Mouse (Mus musculus) kidney, adult 8-10 months (tissue): ENCODE measurements around the gene Dnajb6.
A peak's percentile ranks its signal among the peaks of the same experiment; 100 is the strongest.
"Not testable (repeated sequence)": the region's sequence is repeated elsewhere in the genome, so short reads cannot be mapped to it uniquely, and the experiment has no call there.

Source experiments
- DNase-seq, 2 experiments: peaks; one replicate each; pipeline ENCODE4 v3.0.0; 2022

Gene Dnajb6

DNA sequence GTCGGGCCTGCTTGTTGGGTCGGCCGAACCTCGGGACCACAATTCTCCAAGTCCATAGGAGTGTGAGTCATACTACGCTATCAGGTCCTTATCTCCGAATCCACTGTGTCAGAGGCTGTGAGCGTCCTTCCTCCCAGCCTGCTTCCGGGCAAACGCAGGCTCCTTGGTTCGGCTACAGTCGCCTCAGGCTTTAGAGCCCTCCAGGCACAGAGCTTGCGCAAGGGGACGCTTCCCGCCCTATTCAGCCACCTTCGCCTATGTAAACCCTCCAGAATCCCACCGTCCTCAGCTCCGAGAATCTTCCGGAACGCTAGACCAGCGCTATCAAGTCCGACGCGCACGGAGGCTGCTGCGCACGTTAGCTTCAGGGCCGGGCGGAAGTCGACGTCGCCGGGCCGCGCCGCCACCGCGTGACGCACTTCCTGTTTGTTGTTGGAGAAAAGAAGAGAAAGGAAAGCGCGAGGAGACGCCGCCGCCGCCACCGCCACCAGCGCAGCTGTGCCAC lies at the start of gene Dnajb6, which contains the start of gene Gm5129:
TSS of gene Dnajb6 (plus strand) at position 132 of the 505 bp plus-strand sequence.
TSS of gene Gm5129 (minus strand) at position 380 of the 505 bp plus-strand sequence.
- DNase-seq, result peak; percentile 94 to 97

DNA sequence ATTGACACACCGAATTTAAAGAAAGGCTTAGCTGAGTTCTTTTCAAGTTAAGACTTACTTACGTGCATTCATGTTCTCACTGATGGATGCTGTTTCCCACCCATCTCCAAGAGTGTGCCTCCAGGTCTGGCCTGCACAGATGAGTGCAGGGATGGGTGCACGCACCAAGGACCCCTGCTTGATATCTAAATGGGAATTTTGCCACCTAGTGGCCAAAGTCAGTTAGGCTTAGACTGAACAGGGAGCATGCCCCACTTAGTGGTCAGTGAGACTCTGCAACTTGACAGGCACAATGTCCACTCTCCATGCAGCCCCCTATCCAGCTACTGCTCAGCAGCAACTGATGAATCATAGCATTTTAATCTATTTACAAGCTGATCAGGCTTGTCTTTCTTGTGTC lies 47.8 kb upstream of the Dnajb6 start:
- DNase-seq, result peak in 1 of 2 experiments; percentile 24

DNA sequence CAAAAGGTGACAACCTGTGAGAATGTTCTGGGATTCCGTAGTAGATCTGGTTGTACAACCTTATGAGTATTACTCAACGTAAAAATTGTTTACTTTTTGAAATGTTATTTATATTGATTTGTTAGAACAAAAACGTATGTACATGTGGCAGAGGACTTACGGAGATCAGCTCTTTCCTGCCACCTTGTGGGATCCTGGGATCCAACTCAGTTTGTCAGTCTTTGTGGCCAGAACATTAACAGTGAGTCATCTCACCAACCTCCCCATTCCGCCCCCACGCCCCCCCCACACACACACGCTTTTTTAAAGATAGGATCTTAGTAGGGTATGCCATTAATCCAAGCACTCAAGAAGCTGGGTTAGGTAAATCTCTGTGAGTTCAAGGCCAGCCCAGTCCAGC lies 47.1 kb upstream of the Dnajb6 start:
- DNase-seq, result no peak

DNA sequence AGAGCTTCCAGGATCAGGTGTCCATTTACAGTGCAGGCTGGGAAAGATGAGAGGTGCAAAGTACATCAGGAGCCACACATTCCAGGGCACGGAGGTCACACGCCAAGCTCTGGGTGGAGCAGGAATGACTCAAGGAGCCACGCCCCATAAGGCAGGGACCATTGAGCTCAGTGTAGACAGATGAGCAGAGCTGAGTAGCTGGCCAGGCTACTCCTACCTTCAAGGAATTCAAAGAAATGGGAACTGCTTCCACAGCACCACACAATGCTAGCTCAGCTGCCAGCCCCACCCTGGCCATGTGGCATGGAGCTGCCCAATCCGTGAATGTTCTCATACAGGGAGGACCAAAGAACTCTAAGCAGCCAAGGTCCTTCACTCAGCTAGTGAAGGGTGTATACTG lies 37.0 kb upstream of the Dnajb6 start:
- peak; percentile 34 to 50 for DNase-seq

DNA sequence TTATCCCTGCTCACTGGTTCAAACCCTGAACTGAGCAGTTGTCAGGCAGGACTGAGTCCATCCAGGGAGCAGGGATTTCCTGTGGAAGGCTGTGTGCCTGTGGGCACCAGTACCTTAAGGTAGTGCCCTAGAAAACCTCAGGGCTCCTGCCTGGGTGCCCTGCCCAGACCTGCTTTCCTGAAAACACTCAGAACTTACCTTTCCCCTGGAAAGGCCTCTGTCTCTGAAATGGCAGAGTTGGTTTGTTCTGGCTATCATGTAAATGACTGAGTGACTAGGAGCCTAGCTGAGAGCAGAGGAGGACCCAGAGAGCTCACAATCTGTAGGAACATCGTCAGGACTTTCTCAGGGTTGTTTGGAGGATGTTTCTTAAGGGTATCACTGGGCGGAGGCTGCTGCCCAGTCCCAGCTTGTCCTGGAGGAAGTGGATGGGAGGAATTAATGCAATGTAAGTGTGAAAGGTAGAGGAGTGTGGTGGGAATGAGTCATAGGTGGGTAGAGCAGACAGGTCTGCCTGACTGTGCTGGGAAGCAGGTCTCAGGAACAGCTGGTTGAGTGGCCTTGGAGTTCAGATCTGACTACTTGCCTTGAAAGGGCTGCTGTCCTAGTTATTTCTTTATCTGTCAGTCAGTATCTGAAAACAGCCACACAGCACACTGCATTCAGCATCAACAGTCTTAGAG lies 35.8 kb upstream of the Dnajb6 start:
- DNase-seq, result no peak

DNA sequence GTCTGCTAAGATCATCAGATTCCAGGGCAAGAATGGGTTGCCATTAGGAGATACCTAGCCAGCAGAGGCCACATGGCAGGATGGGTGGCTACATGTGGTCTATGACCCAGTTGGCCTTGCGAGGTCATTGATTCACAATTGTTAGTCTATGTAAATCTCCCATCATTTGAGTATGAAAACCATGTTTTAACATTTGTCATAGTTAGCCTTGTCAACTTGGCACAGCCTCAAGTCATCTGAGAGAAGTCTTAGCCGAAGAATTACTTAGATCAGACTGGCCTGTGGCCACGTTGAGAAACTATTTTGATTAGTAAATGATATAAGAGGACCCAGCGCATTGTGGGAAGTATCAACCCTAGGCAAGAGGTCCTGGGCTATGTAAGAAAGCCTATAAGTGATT lies 28.2 kb upstream of the Dnajb6 start:
- no peak for DNase-seq

DNA sequence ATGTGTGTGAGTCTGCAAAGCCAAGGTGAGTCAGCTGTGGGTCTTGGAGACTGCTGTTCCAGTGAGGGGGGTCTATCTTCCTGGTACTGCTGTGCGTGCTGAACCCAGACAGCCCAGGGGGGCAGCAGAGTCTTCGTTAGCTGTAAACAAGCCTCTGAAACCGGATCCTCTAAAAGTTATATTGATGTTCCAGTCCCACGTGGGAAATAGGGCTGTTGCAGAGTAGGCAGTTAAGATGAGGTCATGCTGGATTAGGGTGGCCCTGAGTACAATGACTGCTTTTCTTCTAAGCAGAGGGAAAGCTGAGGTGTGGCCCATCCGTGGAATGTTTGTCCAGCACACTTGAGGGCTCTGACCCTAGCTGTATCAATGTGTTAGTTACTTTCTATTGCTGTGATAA lies 27.2 kb upstream of the Dnajb6 start:
- DNase-seq, result no peak

DNA sequence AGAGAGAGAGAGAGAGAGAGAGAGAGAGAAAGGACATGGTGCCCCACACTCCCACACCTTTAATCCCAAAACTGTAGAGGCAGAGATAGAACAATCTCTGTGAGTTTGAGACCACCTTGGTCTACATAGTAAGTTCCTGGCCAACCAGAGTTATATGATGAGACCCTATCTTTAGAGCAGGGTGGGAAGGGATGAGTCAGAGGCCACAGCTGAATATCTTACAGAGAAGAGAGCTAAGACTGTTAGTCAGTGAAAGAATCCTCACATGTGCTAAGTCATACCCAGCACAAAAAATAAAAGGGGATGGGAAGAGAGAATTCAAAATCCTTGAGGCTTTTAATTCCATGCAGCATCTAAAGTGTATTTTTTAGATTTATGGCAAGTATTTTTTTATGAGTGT lies 23.9 kb upstream of the Dnajb6 start:
- no peak for DNase-seq

DNA sequence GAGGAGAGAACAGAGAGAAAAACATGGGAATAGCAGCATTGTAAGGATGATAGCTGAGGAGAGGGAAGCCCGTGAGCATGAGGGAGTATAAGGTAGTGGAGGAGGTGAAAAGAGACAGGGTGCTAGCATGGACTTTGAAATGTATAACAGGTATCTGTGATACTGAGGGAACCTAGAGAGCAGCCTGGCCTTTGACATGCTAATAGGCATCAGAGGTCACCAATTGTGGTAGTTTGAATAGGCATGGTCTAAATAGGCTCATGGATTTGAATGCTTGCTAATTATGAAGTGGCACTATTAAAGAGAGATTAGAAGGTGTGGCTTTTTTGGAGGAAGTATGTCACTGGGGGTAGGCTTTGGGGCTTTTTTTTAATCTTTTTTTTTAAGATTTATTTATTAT lies 22.6 kb upstream of the Dnajb6 start:
- DNase-seq, result no peak

DNA sequence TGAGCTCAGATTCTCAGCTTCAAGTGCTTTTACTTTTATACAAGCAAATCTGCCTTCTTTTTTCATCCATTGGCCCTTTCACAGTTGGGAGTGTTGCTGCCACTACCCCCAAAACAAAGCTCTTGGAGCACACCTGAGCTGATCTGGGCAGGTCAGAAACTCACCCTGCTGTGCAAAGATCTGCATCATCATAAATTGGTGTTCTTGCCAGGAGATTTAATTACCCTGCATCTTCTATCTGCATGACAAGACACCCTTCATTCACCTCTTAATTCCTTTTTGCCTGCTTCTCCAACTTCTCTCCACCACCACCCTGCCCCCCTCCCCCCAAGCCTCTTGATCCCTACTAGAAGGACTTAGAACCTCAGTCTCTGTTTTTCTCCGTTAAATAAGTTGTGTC lies 14.3 kb upstream of the Dnajb6 start:
- no peak for DNase-seq

DNA sequence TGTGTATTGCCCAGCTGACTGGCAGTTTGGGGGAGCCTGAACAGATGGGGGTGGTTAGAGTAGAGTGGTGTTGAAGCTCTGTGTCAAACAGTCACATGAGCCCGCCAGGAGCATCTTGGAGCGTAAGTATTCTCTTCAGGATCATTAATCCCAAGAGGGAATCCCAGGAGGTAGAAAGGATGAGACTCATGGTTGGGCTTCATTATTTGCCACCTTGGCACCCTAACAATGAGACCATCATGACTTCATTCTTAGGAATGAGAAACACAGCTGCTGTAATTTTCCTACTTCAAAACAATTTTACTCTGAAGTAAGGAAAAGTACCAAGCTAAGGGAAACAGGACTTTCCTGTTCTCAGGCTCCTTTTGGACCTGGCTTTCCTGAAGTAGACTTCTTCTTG lies 10.1 kb upstream of the Dnajb6 start:
- no peak for DNase-seq

DNA sequence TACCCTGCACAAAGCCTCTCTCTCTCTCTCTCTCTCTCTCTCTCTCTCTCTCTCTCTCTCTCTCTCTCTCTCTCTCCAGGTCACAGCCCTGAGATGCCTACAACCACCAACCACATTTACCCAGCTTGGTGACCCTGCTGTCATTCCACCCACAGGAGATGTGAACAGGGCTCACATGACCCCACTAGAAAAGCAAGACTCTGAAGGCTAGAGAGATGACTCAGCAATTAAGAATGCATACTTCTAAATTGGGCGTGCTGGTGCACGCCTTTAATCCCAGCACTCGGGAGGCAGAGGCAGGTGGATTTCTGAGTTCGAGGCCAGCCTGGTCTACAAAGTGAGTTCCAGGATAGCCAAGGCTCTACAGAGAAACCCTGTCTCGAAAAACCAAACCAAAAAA lies 9.4 kb upstream of the Dnajb6 start:
- not testable (repeated sequence) for DNase-seq

DNA sequence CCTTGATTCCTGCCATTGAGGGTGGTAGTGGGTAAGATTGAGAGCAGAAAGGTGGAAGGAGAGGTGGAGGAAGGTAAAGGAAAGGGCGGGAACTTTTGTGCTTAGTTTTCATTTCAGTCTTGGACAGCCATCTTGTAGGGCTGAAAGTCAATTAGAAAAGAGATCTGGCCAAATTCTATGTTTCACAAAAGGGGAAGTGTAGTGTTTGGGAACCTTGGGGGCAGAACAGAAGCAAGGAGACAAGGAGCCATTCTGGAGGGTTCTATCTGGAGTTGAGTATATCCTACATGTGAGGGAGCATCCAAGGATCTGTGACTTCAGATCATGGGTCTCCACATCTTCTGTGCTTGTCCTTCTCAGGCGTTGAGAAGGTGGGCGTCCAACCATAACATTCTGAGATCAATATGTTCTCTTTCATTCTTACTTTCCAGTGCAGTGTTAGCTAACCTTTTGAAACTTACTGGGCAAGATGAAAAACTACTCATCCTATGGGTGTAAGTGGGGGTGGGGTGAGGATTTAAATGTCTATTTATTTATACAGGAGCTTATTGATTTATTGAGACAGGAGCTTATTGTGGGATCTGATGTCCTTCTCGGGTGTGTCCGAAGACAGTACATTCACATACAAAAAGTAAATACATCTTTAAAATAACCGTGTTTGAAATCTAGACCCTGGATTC lies 517 bp upstream of the Dnajb6 start:
- DNase-seq, result peak in 1 of 2 experiments; percentile 12

DNA sequence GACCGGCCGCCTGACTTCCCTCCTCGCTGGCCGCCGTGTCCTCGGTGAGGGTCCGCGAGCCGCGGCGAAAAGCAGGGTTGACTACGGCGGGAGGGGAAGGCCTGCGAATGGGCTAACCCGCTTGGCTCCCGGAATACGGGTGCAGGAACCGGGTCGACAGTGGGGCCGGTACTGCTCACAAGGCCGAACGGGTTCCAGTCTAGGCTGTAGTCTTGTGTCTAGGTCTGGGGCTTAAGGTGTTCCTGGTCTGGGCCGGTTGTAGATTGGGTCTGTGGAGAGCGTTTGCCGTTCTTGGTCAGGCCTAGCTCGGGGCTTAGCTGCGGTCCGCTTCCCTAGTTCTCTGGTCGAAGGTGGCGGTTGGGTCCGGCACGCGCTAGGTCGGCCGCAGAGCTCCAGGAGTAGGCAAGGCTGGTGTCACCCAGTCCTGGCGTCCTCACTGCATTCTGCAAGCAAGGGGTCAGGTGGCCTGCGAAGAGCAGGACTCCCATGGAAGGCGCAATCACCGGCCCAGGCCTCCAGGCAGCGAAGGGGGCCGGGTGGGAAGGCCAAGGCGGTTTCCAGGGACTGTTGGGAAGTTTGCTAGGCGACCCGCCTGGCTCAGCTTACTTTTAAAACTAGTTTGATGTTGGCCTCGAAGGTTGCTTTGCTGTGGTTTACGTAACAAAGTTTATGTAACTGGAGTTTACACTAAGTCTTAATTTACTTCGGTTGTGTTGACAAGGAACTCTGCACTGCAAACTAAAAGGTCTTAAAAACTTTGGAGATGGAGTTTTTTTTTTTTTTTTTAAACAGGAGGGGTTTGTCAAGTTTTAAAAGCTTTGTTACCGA lies 799 bp downstream of the Dnajb6 start:
- DNase-seq, result peak in 1 of 2 experiments; percentile 49

DNA sequence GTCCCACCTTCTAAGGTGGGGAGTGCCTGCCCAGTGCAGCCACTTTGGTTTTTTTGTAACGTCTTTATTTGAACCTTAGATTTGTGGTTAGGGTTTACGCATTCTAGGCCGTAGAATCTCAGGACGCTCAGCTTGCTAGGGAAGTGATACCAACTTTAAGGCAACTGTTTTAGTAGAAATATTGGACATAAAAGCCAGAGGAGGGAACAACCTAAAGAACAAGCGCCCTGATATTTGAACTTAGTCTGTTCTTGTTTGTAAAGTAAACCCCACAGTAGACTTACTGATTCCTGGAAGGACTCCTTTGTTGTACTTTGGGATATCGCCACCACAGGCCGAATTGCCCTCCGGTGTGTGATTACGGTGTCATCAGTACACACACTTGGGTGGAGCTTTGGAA lies 1.5 kb downstream of the Dnajb6 start:
- DNase-seq, result no peak

DNA sequence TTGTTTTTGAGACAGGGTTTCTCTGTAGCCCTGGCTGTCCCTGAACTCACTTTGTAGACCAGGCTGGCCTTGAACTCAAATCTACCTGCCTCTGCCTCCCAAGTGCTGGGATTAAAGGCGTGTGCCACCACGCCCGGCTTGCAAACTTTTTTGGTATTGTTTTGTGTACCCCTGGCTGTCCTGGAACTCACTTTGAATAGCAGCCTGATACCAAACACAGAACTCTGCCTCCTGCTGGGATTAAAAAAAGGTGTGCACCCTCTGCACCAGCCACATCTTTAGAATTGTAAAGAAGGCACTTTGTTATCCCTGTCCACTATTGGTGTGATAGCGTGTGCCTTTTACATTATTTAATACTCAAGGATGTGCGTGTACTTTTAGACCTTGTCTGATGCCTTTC lies 2.0 kb downstream of the Dnajb6 start:
- no peak for DNase-seq

DNA sequence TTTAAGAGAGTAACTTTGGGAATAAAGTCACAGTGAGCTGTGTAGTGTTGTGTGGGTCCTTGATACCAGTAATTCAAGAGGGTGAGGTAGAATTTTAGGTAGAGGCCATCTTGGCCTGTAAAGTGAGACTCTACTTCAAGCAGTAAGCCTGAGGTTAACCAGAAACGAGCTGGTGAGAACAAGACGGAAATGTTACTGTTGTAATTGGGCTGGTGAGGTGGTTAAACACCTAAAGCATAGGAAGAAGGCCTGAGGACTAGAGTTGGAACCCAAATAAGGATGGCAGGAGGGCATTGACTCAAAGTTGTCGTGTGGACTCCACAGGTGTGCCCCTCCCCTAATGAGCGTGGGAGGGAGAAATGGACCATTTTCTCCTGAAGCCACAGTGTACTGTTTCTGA lies 2.6 kb downstream of the Dnajb6 start:
- DNase-seq, result no peak

DNA sequence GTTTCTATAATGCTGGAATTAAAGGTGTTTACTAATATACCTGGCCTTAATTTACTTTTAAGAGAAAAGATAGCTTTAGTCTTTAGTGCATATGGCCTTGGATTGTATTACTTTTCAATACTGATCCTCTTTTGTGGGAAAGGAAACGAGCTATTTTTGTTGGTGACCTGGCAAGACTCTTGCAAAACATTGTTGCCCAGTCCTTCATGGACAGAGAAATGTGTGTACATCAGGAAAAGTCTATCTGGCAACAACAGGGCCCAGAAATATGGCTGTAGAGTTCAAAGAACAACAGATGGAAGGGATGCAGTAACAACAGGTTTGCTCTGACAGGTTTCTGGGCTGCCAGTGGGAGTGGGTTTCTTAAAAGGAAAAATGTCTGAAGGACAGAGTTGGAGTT lies 5.2 kb downstream of the Dnajb6 start:
- no peak for DNase-seq

DNA sequence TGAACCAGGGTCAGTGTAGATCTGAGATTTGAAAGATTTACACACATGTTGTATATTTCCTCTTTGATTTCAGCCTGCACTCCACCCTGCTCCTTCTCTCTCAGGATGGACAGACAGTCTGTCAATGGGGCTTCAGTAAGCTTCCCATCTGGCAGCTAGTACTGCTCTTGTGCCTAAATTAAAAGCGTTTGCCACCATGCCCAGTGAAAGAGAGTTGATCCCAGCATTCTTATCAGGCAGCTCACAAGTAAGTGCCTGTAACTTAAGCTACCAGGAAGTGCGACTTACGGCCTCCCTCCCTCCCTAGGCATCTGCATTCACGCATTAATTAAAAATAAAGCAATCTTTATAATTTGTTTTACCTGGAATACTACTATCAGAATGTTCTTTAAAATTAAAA lies 5.6 kb downstream of the Dnajb6 start:
- DNase-seq, result no peak

DNA sequence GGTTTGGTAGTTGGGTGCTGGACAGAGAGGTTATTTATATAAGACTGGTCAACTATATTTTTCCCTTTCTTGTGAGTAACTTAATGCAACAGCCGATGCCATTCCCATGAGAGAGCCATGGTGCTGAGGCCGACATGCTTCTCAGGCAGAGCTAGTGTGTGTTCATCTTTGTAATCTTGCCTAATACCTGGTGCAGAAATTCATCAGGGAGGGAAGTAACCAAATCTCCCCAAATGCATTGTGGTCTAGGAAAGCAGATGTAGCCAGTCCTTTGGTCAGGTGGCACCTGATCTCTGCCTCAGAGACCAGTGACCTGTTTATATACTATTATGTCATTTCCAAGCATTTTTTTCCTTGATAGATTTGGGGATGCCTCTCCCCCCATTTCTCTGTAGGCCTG lies 12.2 kb downstream of the Dnajb6 start:
- DNase-seq, result no peak

DNA sequence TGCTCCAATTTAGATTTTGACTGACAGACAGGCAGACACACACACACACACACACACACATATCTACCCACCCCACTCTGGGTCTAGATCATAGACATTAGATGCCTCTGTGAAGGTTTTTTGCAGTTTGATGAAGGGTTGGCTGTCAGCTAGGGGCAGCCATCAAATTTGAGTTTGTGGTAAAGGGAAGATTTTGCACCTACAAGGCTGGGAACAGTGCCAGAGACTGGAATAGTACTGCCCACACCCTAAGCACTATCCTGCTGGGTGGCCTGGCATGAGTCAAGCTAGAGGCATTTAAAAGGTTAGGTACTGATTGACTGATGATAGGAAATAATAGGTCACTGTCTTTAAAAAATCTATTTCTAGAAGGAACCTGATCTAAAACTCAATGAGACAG lies 15.8 kb downstream of the Dnajb6 start:
- DNase-seq, result no peak

DNA sequence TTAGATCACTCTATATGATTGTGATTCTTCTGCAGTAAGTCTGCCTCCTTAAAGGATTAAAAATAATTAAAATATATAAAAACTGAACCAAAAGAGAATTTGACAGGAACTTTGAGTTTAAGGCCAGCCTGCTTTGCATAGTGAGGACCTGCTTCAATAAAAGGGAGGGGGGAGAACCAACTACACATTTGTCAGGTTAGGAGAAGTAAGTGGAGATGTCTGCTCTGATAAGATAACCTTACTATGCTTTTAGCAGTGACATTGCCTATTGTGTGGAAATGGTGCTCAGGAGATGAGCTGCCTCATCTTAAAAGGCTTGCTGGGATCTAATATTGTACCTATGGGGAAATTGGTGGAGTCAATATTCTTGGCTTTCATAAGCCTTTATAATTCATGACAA lies 17.4 kb downstream of the Dnajb6 start:
- DNase-seq, result no peak

DNA sequence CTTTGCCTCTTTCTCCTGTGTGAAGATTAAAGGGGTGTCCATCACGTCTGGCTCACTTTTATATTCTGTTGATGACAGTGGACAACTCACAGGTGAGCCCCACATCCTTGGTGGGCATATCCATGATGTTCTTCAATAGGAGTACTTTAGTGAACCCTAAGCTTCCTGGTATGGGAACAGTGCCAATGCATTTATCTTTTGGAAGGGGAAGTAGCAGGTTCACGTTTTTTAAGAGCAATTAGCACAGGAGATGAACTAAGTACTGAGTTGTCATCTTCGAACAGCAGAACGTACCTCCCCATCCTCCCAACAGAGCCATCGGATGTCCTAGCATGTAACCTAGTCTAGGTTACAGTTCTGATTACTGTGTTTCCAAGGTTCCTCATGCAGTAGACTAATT lies 23.8 kb downstream of the Dnajb6 start:
- DNase-seq, result no peak

DNA sequence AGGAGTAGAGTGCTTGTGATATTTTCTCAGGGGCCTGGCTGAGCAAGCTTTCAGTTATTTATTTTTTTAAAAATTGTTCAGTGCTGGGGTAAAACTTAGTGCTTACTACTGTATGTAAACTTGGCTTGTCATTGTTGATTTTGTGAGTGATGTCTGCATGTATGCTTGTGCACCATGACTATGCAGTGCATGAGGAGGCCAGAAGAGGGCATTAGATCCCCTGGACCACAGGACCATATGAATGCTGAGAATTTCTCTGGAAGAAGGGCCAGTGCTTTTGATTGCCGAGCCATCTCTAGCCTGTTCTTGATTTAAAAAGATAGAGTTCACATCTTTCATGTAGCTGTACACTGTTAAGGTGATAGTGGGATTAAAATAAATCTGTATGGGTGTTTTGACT lies 35.4 kb downstream of the Dnajb6 start:
- no peak for DNase-seq
